Mouse (Mus musculus) liver, postnatal 0 days (tissue): ENCODE measurements around the gene Gp5. TPM values are rescaled to one million over a fixed set of nuclear protein-coding genes. Genes with fewer than 3 reads are reported as not detected.

Experiments
- ATAC-seq: fragments of 200-750 bp; cut with Nextera tagmentation; 2 replicates; pipeline ENCODE4 v1.8.0; 2017; ENCODE audit warnings: mild to moderate bottlenecking, moderate library complexity
- DNase-seq: peaks from one replicate; pipeline ENCODE4 v3.0.0-alpha.2; 2016
- H3K27ac ChIP-seq: fragments of 300-500 bp; sonication (generic); 2 replicates; pipeline ENCODE4 v1.5.1; 2014; ENCODE audit warnings: antibody characterized with exemption, moderate library complexity, mild to moderate bottlenecking, low read depth
- H3K27me3 ChIP-seq: fragments of 300-500 bp; sonication (generic); 2 replicates; pipeline ENCODE4 v1.6.1; 2014; ENCODE audit warnings: low read length, control low read depth, mixed read lengths; ENCODE audit not compliant: insufficient read depth
- H3K36me3 ChIP-seq: fragments of 300-500 bp; sonication (generic); replicated peaks from 2 replicates; pipeline ENCODE4 v1.6.1; 2014; ENCODE audit warnings: mild to moderate bottlenecking, control low read depth, low read length, moderate library complexity, mixed read lengths; ENCODE audit not compliant: insufficient read depth
- H3K4me1 ChIP-seq: fragments of 300-500 bp; sonication (generic); 2 replicates; pipeline ENCODE4 v1.6.1; 2014; ENCODE audit warnings: antibody characterized with exemption, mild to moderate bottlenecking, control low read depth; ENCODE audit not compliant: insufficient read depth
- H3K4me2 ChIP-seq: fragments of 300-500 bp; sonication (generic); 2 replicates; pipeline ENCODE4 v1.6.1; 2014; ENCODE audit warnings: low read depth, mild to moderate bottlenecking, low read length, moderate library complexity, mixed read lengths
- H3K4me3 ChIP-seq: fragments of 300-500 bp; sonication (generic); 2 replicates; pipeline ENCODE4 v1.5.1; 2014; ENCODE audit warnings: low read depth, low read length
- H3K9ac ChIP-seq: fragments of 300-500 bp; sonication (generic); replicated peaks from 2 replicates; pipeline ENCODE4 v1.6.1; 2014; ENCODE audit warnings: mild to moderate bottlenecking, moderate library complexity
- H3K9me3 ChIP-seq: fragments of 300-500 bp; sonication (generic); 2 replicates; pipeline ENCODE4 v1.6.1; 2016; ENCODE audit warnings: mild to moderate bottlenecking, control low read depth, low read length, mixed read lengths
- CTCF ChIP-seq: sonication (generic); IDR thresholded peaks from 2 replicates; pipeline ENCODE4 v1.5.1; 2016; ENCODE audit warnings: antibody characterized with exemption, low read depth
- EP300 ChIP-seq: IDR thresholded peaks from 2 replicates; pipeline ENCODE4 v1.6.1; 2016; ENCODE audit warnings: antibody characterized with exemption, low read depth, mild to moderate bottlenecking
- WGBS: fragments of 180-500 bp; shearing (Covaris S2); extraction: QIAGEN DNeasy Blood & Tissue Kit; methylation state at CpG from one replicate; pipeline ENCODE4 v1.1.7; 2014; ENCODE audit not compliant: insufficient replicate concordance; 5-methylcytosine and 5-hydroxymethylcytosine counted together
- polyA plus RNA-seq: library from polyadenylated mRNA; unstranded; fragments of >200 nt; fragmentation: Nextera tagmentation; extraction: Ambion mirVana; gene quantifications from 2 replicates; pipeline ENCODE4 v1.2.1, GENCODE M21; 2015

The Gp5 gene
- polyA plus RNA-seq, 1 experiment from 2014 or later = 17.5 TPM

GRCm38 (mm10) chr16:30299711-30300277 lies 10.8 kb downstream of the Gp5 start:
- ATAC-seq (no peak), DNase-seq (no peak)
- Histone ChIP-seq H3K9ac (no peak overlapping the region), H3K4me3 (no peak overlapping the region), H3K36me3 (no peaks in the 10 kb centered on the region), H3K27ac (no peak overlapping the region), H3K4me1 (no peaks in the 10 kb centered on the region), H3K27me3 (0 out of 2 replicates have a peak, but pooled peaks cover 2% of the 10 kb centered on the region), H3K9me3 (no peaks in the 10 kb centered on the region), H3K4me2 (no peak overlapping the region)
- TF ChIP-seq CTCF (no peak), EP300 (no peak)
- 50% methylated on average over 10 of the region's 10 CpGs for WGBS

- H3K9me3 ChIP-seq = no peaks in the 10 kb centered on the region
- H3K9ac ChIP-seq = no peak overlapping the region
- H3K4me3 ChIP-seq = no peak overlapping the region
- H3K4me1 ChIP-seq = no peaks in the 10 kb centered on the region
- WGBS = 78% methylated on average over 7 of the region's 7 CpGs
- H3K27me3 ChIP-seq = 0 out of 2 replicates have a peak, but pooled peaks cover 2% of the 10 kb centered on the region
- TF ChIP-seq EP300 (no peak), CTCF (no peak)
- H3K36me3 ChIP-seq = no peaks in the 10 kb centered on the region
- ATAC-seq (no peak), DNase-seq (no peak)
- no peak overlapping the region for H3K4me2 ChIP-seq
- H3K27ac ChIP-seq = no peak overlapping the region
Observed at GRCm38 (mm10) chr16:30297450-30297849, 13.1 kb downstream of the Gp5 start.

- TF ChIP-seq CTCF (no peak), EP300 (no peak)
- no peak for ATAC-seq
- WGBS = 75% methylated on average over 11 of the region's 11 CpGs
Observed at GRCm38 (mm10) chr16:30296601-30297275, 13.8 kb downstream of the Gp5 start.

GRCm38 (mm10) chr16:30295106-30295505 lies 15.5 kb downstream of the Gp5 start:
- DNase-seq (no peak), ATAC-seq (no peak)
- no peaks in the 10 kb centered on the region for H3K4me1 ChIP-seq
- no peak overlapping the region for H3K4me3 ChIP-seq
- H3K4me2 ChIP-seq = no peak overlapping the region
- no peaks in the 10 kb centered on the region for H3K9me3 ChIP-seq
- H3K27me3 ChIP-seq = no peaks in the 10 kb centered on the region
- H3K27ac ChIP-seq = no peak overlapping the region
- TF ChIP-seq EP300 (no peak), CTCF (no peak)
- no peaks in the 10 kb centered on the region for H3K36me3 ChIP-seq
- WGBS = 75% methylated on average over 7 of the region's 7 CpGs
- H3K9ac ChIP-seq = no peak overlapping the region

More at GRCm38 (mm10) chr16:30296601-30297275, 13.8 kb downstream of the Gp5 start:
- no peaks in the 10 kb centered on the region for H3K9me3 ChIP-seq
- no peak overlapping the region for H3K9ac ChIP-seq
- H3K4me3 ChIP-seq = no peak overlapping the region
- DNase-seq = no peak
- H3K36me3 ChIP-seq = no peaks in the 10 kb centered on the region
- H3K4me1 ChIP-seq = no peaks in the 10 kb centered on the region
- H3K27ac ChIP-seq = no peak overlapping the region
- 0 out of 2 replicates have a peak, but pooled peaks cover 2% of the 10 kb centered on the region for H3K27me3 ChIP-seq
- no peak overlapping the region for H3K4me2 ChIP-seq

GRCm38 (mm10) chr16:30290436-30290835 lies 20.1 kb downstream of the Gp5 start:
- TF ChIP-seq EP300 (no peak), CTCF (no peak)
- DNase-seq (no peak), ATAC-seq (no peak)
- Histone ChIP-seq H3K4me3 (no peak overlapping the region), H3K4me1 (no peaks in the 10 kb centered on the region), H3K4me2 (no peak overlapping the region), H3K27me3 (no peaks in the 10 kb centered on the region), H3K27ac (no peak overlapping the region), H3K9ac (no peak overlapping the region), H3K9me3 (no peaks in the 10 kb centered on the region), H3K36me3 (no peaks in the 10 kb centered on the region)
- WGBS = 74% methylated on average over 6 of the region's 6 CpGs

- Histone ChIP-seq H3K27ac (no peak overlapping the region), H3K4me2 (no peak overlapping the region), H3K9ac (no peak overlapping the region), H3K4me3 (no peak overlapping the region), H3K36me3 (no peaks in the 10 kb centered on the region), H3K4me1 (peaks cover 6% of the 10 kb centered on the region; the same call in 1 of the 2 replicates), H3K27me3 (peaks cover 30% of the 10 kb centered on the region), H3K9me3 (no peaks in the 10 kb centered on the region)
- TF ChIP-seq EP300 (no peak), CTCF (no peak)
- WGBS = 67% methylated on average over 4 of the region's 4 CpGs
- ATAC-seq = no peak
- DNase-seq = no peak
Observed at GRCm38 (mm10) chr16:30285701-30286100, 24.9 kb downstream of the Gp5 start.
